Mouse (Mus musculus): Measurements from ENCODE around the gene Spop. TPM values are rescaled to one million over a fixed set of nuclear protein-coding genes. Genes with fewer than 3 reads are reported as not detected.
"Not testable (repeated sequence)": the region's sequence is repeated elsewhere in the genome, so short reads cannot be mapped to it uniquely, and the experiment has no call there.

Spop gene
- polyA plus RNA-seq, 1 experiment from 2014 or later = 91.8 TPM

DNA sequence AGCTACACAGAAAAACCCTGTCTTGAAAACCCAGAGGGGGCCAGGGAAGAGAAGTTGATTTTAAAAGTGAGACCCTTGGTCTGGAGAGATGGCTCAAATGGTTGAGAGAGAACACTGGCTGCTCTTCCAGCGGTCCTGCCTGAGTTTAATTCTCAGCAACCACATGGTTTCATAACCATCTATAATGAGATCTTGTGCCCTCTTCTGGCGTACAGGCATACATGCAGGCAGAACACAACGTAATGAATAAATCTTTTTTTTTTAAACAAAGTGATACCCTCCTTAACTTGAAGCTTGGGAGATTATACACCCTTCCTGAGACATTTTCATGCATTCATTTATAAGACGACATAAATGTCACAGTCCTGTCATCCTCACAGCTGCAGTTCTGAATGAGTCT, 65.6 kb downstream of the Spop start:
- peaks cover 39% of the 10 kb centered on the region; the same call in 1 of the 2 replicates for H3K79me2 ChIP-seq (ENCODE audit: inconsistent target)
- H3K36me3 ChIP-seq (ENCODE audit: inconsistent target) = peaks cover 76% of the 10 kb centered on the region
- 86% methylated on average over 4 of the region's 4 CpGs for WGBS (ENCODE audit: missing documents)
- H3K27ac ChIP-seq = no peak overlapping the region
- H3K4me3 ChIP-seq (ENCODE audit: inconsistent target) = no peak overlapping the region

DNA sequence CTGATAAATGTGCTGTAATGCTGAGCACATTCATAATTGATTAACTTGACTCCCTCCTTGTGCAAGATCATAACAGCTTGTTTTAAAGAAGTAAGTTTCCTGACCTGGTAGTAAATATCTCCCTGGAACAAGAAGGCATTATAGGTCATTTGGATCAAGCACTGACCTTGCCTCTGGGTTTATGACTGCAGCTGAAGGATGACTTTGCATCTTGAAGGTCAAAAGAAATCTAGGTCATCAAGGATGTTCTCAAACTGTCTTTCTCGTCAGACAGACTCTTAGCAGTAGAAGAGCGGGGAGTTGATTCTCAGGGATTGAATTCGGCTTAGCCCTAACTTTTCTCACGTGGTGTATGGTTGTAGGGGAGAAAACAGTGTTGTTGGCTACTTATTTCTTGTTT, 66.8 kb downstream of the Spop start:
- Histone ChIP-seq H3K79me2 (ENCODE audit: inconsistent target) (peaks cover 39% of the 10 kb centered on the region; the same call in 1 of the 2 replicates), H3K27ac (no peak overlapping the region), H3K4me3 (ENCODE audit: inconsistent target) (no peak overlapping the region), H3K36me3 (ENCODE audit: inconsistent target) (peaks cover 82% of the 10 kb centered on the region)
- WGBS (ENCODE audit: missing documents) = 100% methylated on average over 4 of the region's 4 CpGs

DNA sequence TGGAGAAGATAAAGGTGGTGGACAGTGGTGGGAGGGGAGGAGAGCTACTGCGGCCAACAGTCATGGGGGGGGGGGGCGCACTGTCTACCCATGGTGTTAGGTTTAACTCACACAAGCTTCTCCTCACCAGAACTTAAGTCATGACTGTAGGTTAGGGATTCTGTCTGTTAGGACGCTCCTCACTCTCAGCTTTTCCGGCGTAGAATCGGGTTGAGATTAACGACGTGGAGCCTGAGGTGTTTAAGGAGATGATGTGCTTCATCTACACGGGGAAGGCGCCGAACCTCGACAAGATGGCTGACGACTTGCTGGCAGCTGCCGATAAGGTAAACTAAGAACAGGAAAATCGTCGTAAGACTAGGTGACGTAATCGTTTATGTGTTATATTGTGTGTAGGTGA, 71.8 kb downstream of the Spop start:
- WGBS (ENCODE audit: missing documents) = 95% methylated on average over 15 of the region's 18 CpGs
- Histone ChIP-seq H3K79me2 (ENCODE audit: inconsistent target) (peaks cover 7% of the 10 kb centered on the region; the same call in 1 of the 2 replicates), H3K36me3 (ENCODE audit: inconsistent target) (peaks cover 96% of the 10 kb centered on the region), H3K27ac (no peak overlapping the region), H3K4me3 (ENCODE audit: inconsistent target) (no peak overlapping the region)

DNA sequence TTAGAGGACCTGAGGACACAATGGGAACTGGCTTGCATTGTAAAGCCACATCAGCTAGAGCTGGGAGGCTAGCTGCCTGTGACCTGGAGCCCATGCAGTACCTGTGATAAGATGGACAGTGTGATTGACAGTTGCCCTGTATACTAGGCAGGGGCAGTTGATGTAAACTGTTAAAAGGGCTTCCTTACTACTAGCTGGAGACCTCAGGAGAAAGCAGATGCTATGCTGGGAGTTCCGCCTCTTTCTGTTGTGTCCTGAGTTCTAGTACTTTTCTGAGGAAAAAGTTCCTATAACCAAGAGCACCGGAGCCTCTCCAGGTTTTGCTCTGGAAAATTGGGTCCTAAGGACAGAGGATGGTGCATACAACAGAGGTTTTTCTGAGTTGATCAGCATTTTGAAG, 73.4 kb downstream of the Spop start:
- Histone ChIP-seq H3K27ac (no peak overlapping the region), H3K4me3 (ENCODE audit: inconsistent target) (no peak overlapping the region), H3K79me2 (ENCODE audit: inconsistent target) (no peaks in the 10 kb centered on the region; the same call in 1 of the 2 replicates), H3K36me3 (ENCODE audit: inconsistent target) (peaks cover 97% of the 10 kb centered on the region)
- WGBS (ENCODE audit: missing documents) = 96% methylated on average over 2 of the region's 2 CpGs

DNA sequence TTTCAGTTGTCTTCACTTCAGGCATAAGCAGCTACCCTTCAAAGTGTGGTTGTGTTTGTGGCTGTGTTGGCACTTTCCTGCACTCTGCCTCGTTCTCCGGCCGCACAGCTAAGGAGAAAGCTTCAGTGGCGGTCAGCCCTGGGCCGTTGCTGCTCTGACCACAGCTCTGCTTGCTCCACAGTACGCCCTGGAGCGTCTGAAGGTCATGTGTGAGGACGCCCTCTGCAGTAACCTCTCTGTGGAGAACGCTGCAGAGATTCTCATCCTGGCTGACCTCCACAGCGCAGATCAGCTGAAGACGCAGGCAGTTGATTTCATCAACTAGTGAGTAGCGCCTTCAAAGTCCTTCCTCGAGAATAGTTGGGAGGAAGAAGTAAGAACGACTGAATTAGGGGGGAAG, 76.2 kb downstream of the Spop start:
- H3K4me3 ChIP-seq (ENCODE audit: inconsistent target) = no peak overlapping the region
- H3K36me3 ChIP-seq (ENCODE audit: inconsistent target) = peaks cover 97% of the 10 kb centered on the region
- no peak overlapping the region for H3K27ac ChIP-seq
- WGBS (ENCODE audit: missing documents) = 81% methylated on average over 14 of the region's 14 CpGs
- H3K79me2 ChIP-seq (ENCODE audit: inconsistent target) = no peaks in the 10 kb centered on the region

DNA sequence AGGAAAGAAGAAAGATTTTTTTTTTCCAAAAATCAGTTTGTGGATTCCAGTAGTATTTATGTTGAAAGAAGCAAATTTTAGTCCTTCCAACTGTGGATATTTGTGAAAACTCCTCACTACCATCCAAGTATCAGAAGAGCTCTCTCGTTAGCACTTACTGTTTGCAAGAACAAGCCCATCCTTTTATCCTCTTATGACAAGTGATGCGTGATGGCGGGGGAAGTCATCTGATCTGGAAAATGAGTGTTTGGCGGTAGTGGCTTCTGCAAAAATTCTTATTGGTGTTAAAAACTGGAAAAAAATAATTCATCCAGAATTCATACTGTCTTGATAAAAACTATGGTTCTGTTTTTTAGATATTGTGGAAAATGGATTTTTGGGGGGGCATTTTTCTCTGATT, 78.4 kb downstream of the Spop start:
- Histone ChIP-seq H3K4me3 (ENCODE audit: inconsistent target) (no peak overlapping the region), H3K79me2 (ENCODE audit: inconsistent target) (no peaks in the 10 kb centered on the region), H3K36me3 (ENCODE audit: inconsistent target) (peaks cover 81% of the 10 kb centered on the region), H3K27ac (no peak overlapping the region)
- WGBS (ENCODE audit: missing documents) = 97% methylated on average over 4 of the region's 4 CpGs

DNA sequence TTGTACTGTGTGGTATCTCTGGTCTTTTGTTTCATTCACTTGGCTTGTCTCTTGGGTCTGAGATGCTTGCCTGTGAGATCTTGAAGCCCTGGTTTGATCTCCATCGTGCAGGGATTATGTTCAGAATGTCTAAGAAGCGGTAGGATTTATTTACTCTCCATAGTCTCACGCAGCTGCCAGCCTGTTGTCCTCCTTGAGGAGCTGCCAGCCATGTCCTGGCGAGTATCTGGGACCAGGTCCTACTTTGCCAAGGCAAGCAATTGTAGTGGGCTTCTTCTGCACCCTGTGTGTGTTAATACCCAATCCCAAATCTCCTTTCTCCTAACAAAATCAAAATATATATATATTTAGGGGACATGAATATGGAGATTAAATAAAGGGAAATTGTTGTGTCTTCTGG, 79.1 kb downstream of the Spop start:
- Histone ChIP-seq H3K36me3 (ENCODE audit: inconsistent target) (peaks cover 79% of the 10 kb centered on the region), H3K79me2 (ENCODE audit: inconsistent target) (no peaks in the 10 kb centered on the region), H3K27ac (no peak overlapping the region), H3K4me3 (ENCODE audit: inconsistent target) (no peak overlapping the region)
- 100% methylated on average over 4 of the region's 4 CpGs for WGBS (ENCODE audit: missing documents)

DNA sequence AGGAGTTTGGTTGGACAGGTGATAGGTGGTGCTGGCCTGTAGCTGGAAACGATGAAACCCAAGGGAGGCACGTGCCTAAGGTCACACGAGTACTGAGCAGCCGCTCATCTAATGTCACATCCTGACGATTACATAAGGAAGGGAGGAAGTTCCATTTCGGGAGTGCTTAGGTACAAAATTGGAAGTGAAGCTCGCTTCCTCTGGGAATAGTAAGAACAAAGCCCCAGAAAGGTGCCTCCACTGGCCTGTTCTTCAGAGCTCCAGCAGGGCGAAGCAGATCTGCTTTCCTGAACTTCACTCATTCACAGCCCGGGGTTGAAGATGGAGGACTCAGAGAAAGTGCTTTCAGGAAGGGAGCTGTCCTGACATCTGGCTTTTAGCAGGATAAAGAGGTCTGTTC, 80.1 kb downstream of the Spop start:
- H3K36me3 ChIP-seq (ENCODE audit: inconsistent target) = peaks cover 70% of the 10 kb centered on the region
- H3K79me2 ChIP-seq (ENCODE audit: inconsistent target) = no peaks in the 10 kb centered on the region
- no peak overlapping the region for H3K27ac ChIP-seq
- 84% methylated on average over 9 of the region's 9 CpGs for WGBS (ENCODE audit: missing documents)
- no peak overlapping the region for H3K4me3 ChIP-seq (ENCODE audit: inconsistent target)

DNA sequence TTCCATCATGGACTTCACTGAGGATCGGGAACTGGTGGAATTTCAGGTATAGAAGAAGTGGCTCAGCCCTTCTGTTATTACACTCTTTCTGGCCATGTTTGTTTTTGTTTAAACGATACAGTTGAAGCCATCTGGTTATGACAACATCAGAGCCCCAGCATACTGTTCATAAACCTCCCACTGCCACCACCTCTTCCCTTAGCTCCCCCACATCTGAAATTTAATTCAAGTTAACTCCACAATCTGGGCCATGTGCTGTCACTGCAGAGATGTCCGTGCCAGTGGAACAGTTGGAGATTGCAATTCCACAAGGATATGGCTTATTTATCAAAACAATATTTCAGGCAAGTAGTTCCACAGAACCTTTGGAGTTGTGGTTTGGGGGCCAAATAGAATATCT, 80.5 kb downstream of the Spop start:
- Histone ChIP-seq H3K27ac (no peak overlapping the region), H3K4me3 (ENCODE audit: inconsistent target) (no peak overlapping the region), H3K36me3 (ENCODE audit: inconsistent target) (peaks cover 66% of the 10 kb centered on the region), H3K79me2 (ENCODE audit: inconsistent target) (no peaks in the 10 kb centered on the region)
- WGBS (ENCODE audit: missing documents) = 100% methylated on average over 3 of the region's 3 CpGs

DNA sequence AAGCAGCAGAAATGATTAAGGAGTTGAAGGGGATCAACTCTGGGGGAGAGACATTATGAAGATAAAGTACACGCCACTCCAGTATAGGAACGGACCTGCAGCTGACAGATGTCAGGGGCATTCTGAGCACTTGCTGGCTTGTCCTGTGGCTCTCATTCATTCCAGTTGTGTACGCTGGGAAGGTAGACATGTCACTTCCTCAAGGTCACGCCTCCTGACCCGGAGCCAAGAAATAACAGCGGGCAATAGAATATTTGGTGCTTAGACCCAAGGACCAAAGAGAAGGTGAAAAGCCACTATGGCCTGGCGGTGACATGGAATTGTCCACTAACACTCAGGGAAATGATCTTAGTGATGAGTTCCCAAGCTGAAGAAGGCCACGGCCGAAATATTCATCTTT, 82.0 kb downstream of the Spop start:
- WGBS (ENCODE audit: missing documents) = 93% methylated on average over 9 of the region's 9 CpGs
- H3K36me3 ChIP-seq (ENCODE audit: inconsistent target) = peaks cover 51% of the 10 kb centered on the region

DNA sequence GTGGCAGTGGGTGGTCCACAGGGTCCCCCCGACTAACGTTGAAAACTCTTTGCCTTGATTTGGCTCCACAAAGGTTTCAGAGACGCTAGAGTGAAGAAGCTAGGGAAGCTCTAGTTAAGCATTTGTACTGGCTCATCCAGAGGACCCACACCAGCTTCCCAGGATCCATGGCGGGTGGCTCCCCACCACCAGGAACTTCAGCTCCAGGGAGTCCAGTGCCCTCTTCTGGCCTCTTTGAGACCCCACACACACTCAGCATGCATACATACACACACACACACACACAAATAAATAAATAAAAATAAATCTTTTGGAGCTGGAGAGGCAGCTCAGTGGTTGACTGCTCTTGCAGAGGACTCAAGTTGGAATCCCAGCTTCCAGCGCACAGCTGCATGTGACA, 84.0 kb downstream of the Spop start:
- no peak overlapping the region for H3K27ac ChIP-seq
- WGBS (ENCODE audit: missing documents) = 94% methylated on average over 5 of the region's 5 CpGs
- no peaks in the 10 kb centered on the region for H3K79me2 ChIP-seq (ENCODE audit: inconsistent target)
- peaks cover 30% of the 10 kb centered on the region for H3K36me3 ChIP-seq (ENCODE audit: inconsistent target)
- no peak overlapping the region for H3K4me3 ChIP-seq (ENCODE audit: inconsistent target)

More for the DNA sequence above, 82.0 kb downstream of the Spop start:
- Histone ChIP-seq H3K79me2 (ENCODE audit: inconsistent target) (no peaks in the 10 kb centered on the region), H3K4me3 (ENCODE audit: inconsistent target) (no peak overlapping the region), H3K27ac (no peak overlapping the region)

DNA sequence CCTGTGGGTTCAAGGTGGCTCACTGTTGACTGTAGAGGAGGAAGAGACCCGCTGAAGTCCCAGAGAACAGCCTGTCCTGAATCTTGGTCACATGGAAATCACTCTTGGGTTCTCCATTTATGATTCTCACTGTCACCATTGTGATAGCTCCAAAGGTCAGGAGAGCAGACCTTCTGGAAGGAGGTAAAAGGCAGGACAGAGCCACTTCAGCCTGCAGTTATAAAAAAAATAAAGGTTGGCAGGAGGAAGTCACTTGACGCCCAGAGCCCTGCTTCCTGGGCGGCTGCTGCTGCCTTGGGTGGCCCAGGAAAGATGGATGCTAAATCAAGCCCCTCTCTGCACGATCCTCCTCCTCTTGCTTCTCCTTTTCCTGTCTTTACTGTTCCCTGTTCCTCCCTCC, 86.5 kb downstream of the Spop start:
- 25% methylated on average over 4 of the region's 4 CpGs for WGBS (ENCODE audit: missing documents)
- Histone ChIP-seq H3K27ac (no peak overlapping the region), H3K4me3 (ENCODE audit: inconsistent target) (no peak overlapping the region), H3K36me3 (ENCODE audit: inconsistent target) (peaks cover 7% of the 10 kb centered on the region; the same call in 1 of the 2 replicates), H3K79me2 (ENCODE audit: inconsistent target) (no peaks in the 10 kb centered on the region)

DNA sequence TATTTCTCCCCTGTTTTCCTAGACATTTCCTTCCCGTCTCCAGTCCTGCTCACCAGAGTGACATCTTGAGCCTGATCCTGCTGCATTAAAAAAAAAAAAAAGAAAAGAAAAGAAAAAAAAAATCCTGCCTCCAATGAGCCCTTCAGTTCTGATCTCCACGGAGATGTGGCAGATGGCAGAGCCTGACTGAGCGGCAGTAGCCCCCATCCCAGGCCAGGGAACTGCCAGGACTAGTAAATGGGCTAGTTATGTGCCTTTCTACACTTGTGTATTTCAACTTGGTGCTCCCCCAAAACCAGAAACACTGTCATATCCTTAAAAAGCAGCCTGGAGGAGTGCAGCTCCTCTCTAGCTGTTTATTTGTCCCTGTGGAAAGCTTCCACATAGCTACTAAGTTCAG, 87.0 kb downstream of the Spop start:
- H3K4me3 ChIP-seq (ENCODE audit: inconsistent target) = no peak overlapping the region
- WGBS (ENCODE audit: missing documents) = 73% methylated on average over 2 of the region's 3 CpGs

DNA sequence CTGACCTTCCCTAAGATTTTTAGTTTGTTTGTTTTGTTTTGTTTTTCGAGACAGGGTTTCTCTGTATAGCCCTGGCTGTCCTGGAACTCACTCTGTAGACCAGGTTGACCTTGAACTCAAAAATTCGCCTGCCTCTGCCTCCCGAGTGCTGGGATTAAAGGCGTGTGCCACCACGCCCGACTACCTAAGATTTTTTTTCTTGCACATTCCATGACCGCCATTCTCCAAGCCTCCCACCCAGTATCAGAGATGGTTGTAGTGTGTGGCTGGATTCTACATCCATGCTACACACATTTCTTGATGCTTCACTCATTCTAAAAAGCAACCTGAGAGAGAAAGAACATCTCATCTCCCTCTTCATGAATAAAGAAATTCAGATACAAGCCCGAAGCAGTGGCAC, 87.9 kb downstream of the Spop start:
- H3K79me2 ChIP-seq (ENCODE audit: inconsistent target); H3K4me3 ChIP-seq (ENCODE audit: inconsistent target); H3K36me3 ChIP-seq (ENCODE audit: inconsistent target): not testable (repeated sequence)

More for the DNA sequence above, 87.0 kb downstream of the Spop start:
- no peaks in the 10 kb centered on the region for H3K79me2 ChIP-seq (ENCODE audit: inconsistent target)
- no peak overlapping the region for H3K27ac ChIP-seq
- peaks cover 7% of the 10 kb centered on the region; the same call in 1 of the 2 replicates for H3K36me3 ChIP-seq (ENCODE audit: inconsistent target)

DNA sequence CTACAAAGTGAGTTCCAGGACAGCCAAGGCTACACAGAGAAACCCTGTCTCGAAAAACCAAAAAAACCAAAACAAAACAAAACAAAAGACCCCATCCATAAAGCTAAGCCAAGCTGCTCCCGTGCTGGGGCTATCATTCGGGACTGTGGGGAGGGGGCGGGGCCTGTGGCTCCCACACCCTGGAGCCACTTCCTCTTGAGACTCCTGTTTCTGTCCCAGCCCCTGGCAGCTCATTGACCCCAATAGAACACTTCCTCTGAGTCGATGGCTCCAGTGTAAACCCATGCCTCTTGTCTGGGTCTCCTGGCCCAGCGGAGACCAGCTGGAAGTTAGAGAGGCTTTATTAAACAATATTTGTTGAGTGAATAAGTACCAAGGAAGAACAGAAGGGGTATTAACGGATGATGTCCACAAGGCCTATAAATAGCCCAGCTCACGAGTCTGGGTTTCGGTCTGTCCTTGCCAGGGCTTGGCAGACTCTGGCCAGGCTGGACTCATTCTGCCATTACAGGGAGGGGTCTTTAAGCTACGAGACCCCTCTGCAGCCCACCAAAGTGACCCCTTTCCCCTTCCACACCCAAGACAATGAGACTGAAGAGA, 89.8 kb downstream of the Spop start:
- H3K27ac ChIP-seq = no peak overlapping the region
- H3K4me3 ChIP-seq (ENCODE audit: inconsistent target) = no peak overlapping the region
- 55% methylated on average over 10 of the region's 10 CpGs for WGBS (ENCODE audit: missing documents)
- no peaks in the 10 kb centered on the region for H3K79me2 ChIP-seq (ENCODE audit: inconsistent target)
- no peaks in the 10 kb centered on the region for H3K36me3 ChIP-seq (ENCODE audit: inconsistent target)

More for the DNA sequence above, 87.9 kb downstream of the Spop start:
- WGBS (ENCODE audit: missing documents) = 96% methylated on average over 7 of the region's 8 CpGs
- H3K27ac ChIP-seq = not testable (repeated sequence)

DNA sequence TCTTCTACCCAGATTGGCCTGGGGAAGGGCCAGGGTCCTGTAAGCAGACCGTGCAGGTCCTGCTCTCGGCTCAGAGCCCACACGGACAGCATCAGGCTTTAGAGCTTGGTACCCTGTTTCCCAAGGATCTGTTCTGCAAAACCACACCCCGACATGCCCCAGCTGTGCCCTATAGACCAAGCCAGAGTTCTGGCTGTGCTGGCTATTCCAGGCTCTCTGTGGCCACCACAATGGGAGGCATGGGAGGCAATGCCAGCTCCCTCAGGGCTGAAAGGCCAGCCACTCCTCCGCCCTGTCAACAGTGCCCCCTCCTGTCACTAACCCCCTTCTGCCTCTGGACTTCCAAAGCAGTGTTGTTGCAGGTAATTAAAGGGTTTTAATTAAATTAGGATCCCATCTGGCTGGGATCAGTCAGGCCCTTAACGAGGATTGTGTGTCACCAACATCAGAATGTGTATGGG, 90.4 kb downstream of the Spop start:
- 100% methylated on average over 5 of the region's 6 CpGs for WGBS (ENCODE audit: missing documents)
- H3K4me3 ChIP-seq (ENCODE audit: inconsistent target) = no peak overlapping the region

More for the DNA sequence above, 90.4 kb downstream of the Spop start:
- Histone ChIP-seq H3K36me3 (ENCODE audit: inconsistent target) (no peaks in the 10 kb centered on the region), H3K27ac (no peak overlapping the region), H3K79me2 (ENCODE audit: inconsistent target) (no peaks in the 10 kb centered on the region)
